Mouse (Mus musculus) embryo, embryonic 9.5 days (tissue): Measurements from ENCODE around the gene Tlx2.

Experiments
- DNase-seq: peaks from one replicate; pipeline ENCODE4 v3.0.0-alpha.2; 2017; ENCODE audit errors: extremely low spot score

Gene Tlx2

GRCm38 (mm10) chr6:83023786-83024185 is 46.3 kb downstream of the Tlx2 start:
- DNase-seq, result no peak

GRCm38 (mm10) chr6:83023008-83023407 is 47.1 kb downstream of the Tlx2 start:
- DNase-seq, result no peak

DNA sequence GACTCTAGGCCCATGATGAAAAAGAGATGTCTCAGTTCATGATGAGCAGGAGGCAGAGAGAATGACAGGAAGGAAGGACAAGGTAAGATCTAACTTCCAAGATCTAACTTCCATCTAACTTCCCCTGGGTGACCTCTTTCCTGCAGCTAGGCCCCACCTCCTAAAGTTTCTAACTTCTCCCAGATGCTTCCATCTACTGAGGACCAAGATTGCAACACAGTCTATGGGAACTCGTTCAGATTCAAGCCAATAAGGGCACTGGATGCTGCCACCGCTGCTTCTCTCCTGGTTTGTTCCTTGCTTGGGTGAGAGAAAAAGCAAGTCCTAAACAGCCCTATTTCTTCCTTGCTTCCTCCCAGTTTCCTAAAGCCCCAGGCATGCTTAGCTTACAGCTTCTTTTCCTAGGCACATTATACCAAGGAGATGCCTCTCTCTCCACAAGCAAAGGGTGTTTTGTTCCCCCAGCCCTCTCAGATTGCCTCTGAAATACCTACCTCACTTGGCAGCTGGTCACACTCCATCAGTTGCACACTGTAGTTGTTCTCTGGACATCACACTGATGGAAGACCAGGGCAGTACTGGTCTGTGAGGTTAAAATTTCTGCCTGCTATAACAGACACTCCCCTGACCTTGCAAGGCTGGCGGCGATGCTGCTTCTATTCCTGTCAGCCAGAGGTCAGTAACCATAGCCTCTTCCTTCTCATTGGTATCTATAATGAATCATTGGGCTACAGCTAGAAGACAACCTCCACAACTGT is 49.1 kb downstream of the Tlx2 start:
- no peak for DNase-seq

DNA sequence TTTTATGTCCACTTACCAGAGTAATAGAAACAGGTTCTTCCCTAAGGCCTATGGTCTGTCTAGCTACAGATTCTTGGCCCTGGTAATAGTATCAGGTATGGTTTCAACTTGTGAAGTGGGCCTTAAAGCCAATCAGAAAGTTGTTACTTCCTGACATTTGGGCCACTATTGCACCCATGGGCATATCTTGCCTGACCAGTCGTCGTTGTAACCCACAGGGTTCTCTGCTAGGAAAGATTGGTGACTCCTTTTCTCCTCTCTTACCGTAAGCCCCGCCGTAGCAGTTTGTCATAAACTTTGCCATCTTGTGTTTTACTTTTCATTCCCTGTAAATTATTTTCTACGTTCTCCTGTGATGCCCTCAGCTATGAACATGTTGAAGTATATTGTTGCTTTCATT is 50.0 kb downstream of the Tlx2 start:
- no peak for DNase-seq

GRCm38 (mm10) chr6:83019044-83019443 is 51.0 kb downstream of the Tlx2 start:
- no peak for DNase-seq
